Mouse (Mus musculus): ENCODE results near the gene Sel1l3. TPM values are rescaled to one million over a fixed set of nuclear protein-coding genes. Genes with fewer than 3 reads are reported as not detected.
A peak's percentile ranks its signal among the peaks of the same experiment; 100 is the strongest.

Sel1l3 gene
- polyA plus RNA-seq, 1 experiment from 2014 or later = 7.3 TPM

- ATAC-seq (ENCODE audit: insufficient number of reproducible peaks, insufficient read depth, low FRiP score, low read depth) = no peak
- WGBS = 38% methylated on average over 4 of the region's 4 CpGs
Measured at GRCm38 (mm10) chr5:53139140-53139539, 74.6 kb downstream of the Sel1l3 start.

GRCm38 (mm10) chr5:53138025-53138424 is 75.7 kb downstream of the Sel1l3 start:
- Histone ChIP-seq H3K4me1 (ENCODE audit: control insufficient read depth, insufficient read depth, low read length) (0 out of 2 replicates have a peak, but pooled peaks cover 7% of the 10 kb centered on the region), H3K9me3 (ENCODE audit: control insufficient read depth, low read depth, low read length) (no peaks in the 10 kb centered on the region), H3K27ac (ENCODE audit: low read length) (no peak overlapping the region), H3K4me3 (ENCODE audit: low read depth, low read length) (no peak overlapping the region), H3K36me3 (ENCODE audit: control insufficient read depth, insufficient read depth, low read length) (no peaks in the 10 kb centered on the region), H3K4me2 (replicated peaks; ENCODE audit: low read depth, low read length) (no peak overlapping the region), H3K9ac (replicated peaks; ENCODE audit: low read depth, low read length) (no peak overlapping the region), H3K27me3 (ENCODE audit: control insufficient read depth, insufficient read depth, low read length) (no peaks in the 10 kb centered on the region)
- WGBS = 77% methylated on average over 8 of the region's 8 CpGs
- ATAC-seq (ENCODE audit: insufficient number of reproducible peaks, insufficient read depth, low FRiP score, low read depth) = no peak

More at GRCm38 (mm10) chr5:53139140-53139539, 74.6 kb downstream of the Sel1l3 start:
- H3K4me3 ChIP-seq (ENCODE audit: low read depth, low read length) = no peak overlapping the region
- no peaks in the 10 kb centered on the region for H3K9me3 ChIP-seq (ENCODE audit: control insufficient read depth, low read depth, low read length)
- no peak overlapping the region for H3K27ac ChIP-seq (ENCODE audit: low read length)
- no peaks in the 10 kb centered on the region for H3K36me3 ChIP-seq (ENCODE audit: control insufficient read depth, insufficient read depth, low read length)
- H3K4me2 ChIP-seq (replicated peaks; ENCODE audit: low read depth, low read length) = no peak overlapping the region
- H3K27me3 ChIP-seq (ENCODE audit: control insufficient read depth, insufficient read depth, low read length) = no peaks in the 10 kb centered on the region
- 0 out of 2 replicates have a peak, but pooled peaks cover 7% of the 10 kb centered on the region for H3K4me1 ChIP-seq (ENCODE audit: control insufficient read depth, insufficient read depth, low read length)
- H3K9ac ChIP-seq (replicated peaks; ENCODE audit: low read depth, low read length) = no peak overlapping the region

DNA sequence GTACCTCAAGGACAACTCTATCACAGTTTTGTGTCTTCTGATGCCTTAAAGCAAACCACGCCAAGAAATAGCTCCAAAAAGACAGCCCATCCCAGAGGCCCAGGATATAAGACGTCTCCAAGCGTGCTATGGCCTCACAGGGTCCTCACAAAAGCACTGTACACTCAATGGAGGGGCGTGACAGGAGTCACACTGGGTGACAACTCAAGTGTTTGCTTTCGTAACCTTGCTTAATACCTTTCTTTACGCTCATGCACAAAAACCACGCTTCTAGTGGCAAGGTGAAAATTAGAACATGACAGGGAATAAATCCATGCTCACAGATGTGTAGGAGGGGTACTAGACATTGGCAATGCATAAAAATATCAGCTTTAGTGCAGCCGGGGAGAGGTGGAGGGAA is 77.7 kb downstream of the Sel1l3 start:
- H3K36me3 ChIP-seq (ENCODE audit: control insufficient read depth, insufficient read depth, low read length) = no peaks in the 10 kb centered on the region
- H3K4me3 ChIP-seq (ENCODE audit: low read depth, low read length) = no peak overlapping the region
- H3K9ac ChIP-seq (replicated peaks; ENCODE audit: low read depth, low read length) = no peak overlapping the region
- no peak overlapping the region for H3K27ac ChIP-seq (ENCODE audit: low read length)
- no peaks in the 10 kb centered on the region for H3K9me3 ChIP-seq (ENCODE audit: control insufficient read depth, low read depth, low read length)
- H3K4me1 ChIP-seq (ENCODE audit: control insufficient read depth, insufficient read depth, low read length) = 0 out of 2 replicates have a peak, but pooled peaks cover 4% of the 10 kb centered on the region
- WGBS = 72% methylated on average over 8 of the region's 8 CpGs
- H3K4me2 ChIP-seq (replicated peaks; ENCODE audit: low read depth, low read length) = no peak overlapping the region
- no peak for ATAC-seq (ENCODE audit: insufficient number of reproducible peaks, insufficient read depth, low FRiP score, low read depth)
- H3K27me3 ChIP-seq (ENCODE audit: control insufficient read depth, insufficient read depth, low read length) = no peaks in the 10 kb centered on the region

GRCm38 (mm10) chr5:53134003-53134402 is 79.7 kb downstream of the Sel1l3 start:
- H3K9ac ChIP-seq (replicated peaks; ENCODE audit: low read depth, low read length) = no peak overlapping the region
- H3K4me2 ChIP-seq (replicated peaks; ENCODE audit: low read depth, low read length) = no peak overlapping the region
- no peaks in the 10 kb centered on the region for H3K27me3 ChIP-seq (ENCODE audit: control insufficient read depth, insufficient read depth, low read length)
- no peaks in the 10 kb centered on the region for H3K4me1 ChIP-seq (ENCODE audit: control insufficient read depth, insufficient read depth, low read length)
- H3K9me3 ChIP-seq (ENCODE audit: control insufficient read depth, low read depth, low read length) = no peaks in the 10 kb centered on the region
- WGBS = 84% methylated on average over 2 of the region's 2 CpGs
- H3K36me3 ChIP-seq (ENCODE audit: control insufficient read depth, insufficient read depth, low read length) = no peaks in the 10 kb centered on the region
- ATAC-seq (ENCODE audit: insufficient number of reproducible peaks, insufficient read depth, low FRiP score, low read depth) = no peak
- H3K27ac ChIP-seq (ENCODE audit: low read length) = no peak overlapping the region
- H3K4me3 ChIP-seq (ENCODE audit: low read depth, low read length) = no peak overlapping the region

DNA sequence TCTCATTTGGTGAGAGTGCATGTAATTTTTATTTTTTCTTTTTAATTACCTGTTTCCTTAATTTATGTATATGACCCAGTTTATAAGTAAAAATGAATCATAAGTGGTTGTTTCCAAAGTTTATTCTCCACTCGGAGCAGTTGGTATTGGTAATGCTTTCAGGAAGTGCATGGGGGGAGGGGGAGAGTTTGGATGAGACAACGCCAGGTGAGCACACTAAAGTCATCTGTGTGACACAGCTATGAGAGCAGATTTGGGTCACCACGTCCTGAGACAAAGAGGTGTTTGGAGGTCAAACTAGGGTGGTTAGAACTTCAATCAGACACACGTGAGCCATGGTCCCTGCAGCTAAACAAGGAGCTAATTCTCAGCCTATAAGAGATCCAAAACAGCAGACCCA is 89.0 kb downstream of the Sel1l3 start:
- Histone ChIP-seq H3K27ac (ENCODE audit: low read length) (no peak overlapping the region), H3K4me2 (replicated peaks; ENCODE audit: low read depth, low read length) (no peak overlapping the region), H3K27me3 (ENCODE audit: control insufficient read depth, insufficient read depth, low read length) (no peaks in the 10 kb centered on the region), H3K9ac (replicated peaks; ENCODE audit: low read depth, low read length) (no peak overlapping the region), H3K9me3 (ENCODE audit: control insufficient read depth, low read depth, low read length) (no peaks in the 10 kb centered on the region), H3K4me3 (ENCODE audit: low read depth, low read length) (no peak overlapping the region), H3K4me1 (ENCODE audit: control insufficient read depth, insufficient read depth, low read length) (no peaks in the 10 kb centered on the region), H3K36me3 (ENCODE audit: control insufficient read depth, insufficient read depth, low read length) (no peaks in the 10 kb centered on the region)
- no peak for ATAC-seq (ENCODE audit: insufficient number of reproducible peaks, insufficient read depth, low FRiP score, low read depth)
- WGBS = 45% methylated on average over 4 of the region's 4 CpGs

DNA sequence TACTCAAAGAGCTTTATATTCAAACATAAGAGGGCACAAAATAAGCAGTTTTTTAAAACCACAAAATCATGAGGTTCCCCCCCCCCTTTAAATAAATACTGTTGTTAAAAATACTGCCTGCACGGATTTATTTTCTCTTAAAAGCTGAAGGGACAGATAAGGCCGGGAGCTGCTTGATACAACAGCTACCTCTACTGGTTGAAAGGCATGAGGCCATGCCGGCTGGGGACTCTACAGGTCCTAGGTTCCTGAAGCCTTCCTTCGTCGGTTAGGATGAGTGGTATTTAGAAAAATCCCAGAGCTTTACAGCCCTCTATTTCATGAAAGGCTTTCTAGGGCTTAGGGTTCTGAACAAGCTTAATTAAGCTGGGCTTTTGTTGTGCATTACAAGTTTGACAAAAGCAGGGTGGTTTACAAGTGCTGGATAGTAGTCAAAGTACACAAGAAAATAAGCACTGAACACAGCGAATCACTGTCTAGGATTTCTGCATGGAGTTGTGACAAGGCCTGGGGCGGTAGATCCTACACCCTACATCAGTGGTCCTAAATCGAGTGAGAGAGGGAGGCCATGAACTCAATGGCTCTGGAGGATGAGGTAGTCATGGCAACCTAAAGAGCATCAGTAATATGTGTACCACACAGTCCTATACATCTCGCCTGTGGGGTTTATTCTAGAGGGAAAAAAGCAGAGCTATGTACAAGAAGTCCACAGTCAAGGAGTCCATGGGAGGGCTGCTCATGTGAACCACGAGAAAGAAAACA is 90.0 kb downstream of the Sel1l3 start:
- Histone ChIP-seq H3K4me2 (replicated peaks; ENCODE audit: low read depth, low read length) (no peak overlapping the region), H3K9ac (replicated peaks; ENCODE audit: low read depth, low read length) (no peak overlapping the region), H3K4me1 (ENCODE audit: control insufficient read depth, insufficient read depth, low read length) (no peaks in the 10 kb centered on the region), H3K4me3 (ENCODE audit: low read depth, low read length) (no peak overlapping the region), H3K27me3 (ENCODE audit: control insufficient read depth, insufficient read depth, low read length) (no peaks in the 10 kb centered on the region), H3K36me3 (ENCODE audit: control insufficient read depth, insufficient read depth, low read length) (no peaks in the 10 kb centered on the region), H3K27ac (ENCODE audit: low read length) (no peak overlapping the region), H3K9me3 (ENCODE audit: control insufficient read depth, low read depth, low read length) (no peaks in the 10 kb centered on the region)
- ATAC-seq (ENCODE audit: insufficient number of reproducible peaks, insufficient read depth, low FRiP score, low read depth) = peak; percentile 74; the same call in 1 of the 2 replicates
- WGBS = 46% methylated on average over 10 of the region's 10 CpGs

DNA sequence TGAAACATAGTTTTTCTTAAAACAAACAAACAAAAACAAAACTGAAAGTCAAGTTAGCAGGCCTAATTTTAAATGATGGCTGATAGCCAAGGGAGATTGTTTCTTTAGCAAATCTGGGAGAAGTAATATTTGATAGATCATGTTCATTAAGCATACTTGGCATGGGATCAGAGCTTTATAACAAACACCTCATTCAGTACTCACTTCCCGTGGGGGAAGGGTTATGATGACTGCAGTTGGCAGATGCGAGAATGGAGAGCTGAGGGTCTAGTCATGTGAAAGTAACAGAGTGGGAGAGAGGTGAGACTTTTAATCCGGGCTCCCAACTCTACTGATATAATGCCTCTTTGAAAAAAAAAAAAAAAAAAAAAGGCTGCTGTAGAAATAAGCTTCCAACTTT is 94.0 kb downstream of the Sel1l3 start:
- Histone ChIP-seq H3K4me3 (ENCODE audit: low read depth, low read length) (no peak overlapping the region), H3K27me3 (ENCODE audit: control insufficient read depth, insufficient read depth, low read length) (no peaks in the 10 kb centered on the region), H3K36me3 (ENCODE audit: control insufficient read depth, insufficient read depth, low read length) (no peaks in the 10 kb centered on the region), H3K9ac (replicated peaks; ENCODE audit: low read depth, low read length) (no peak overlapping the region), H3K4me2 (replicated peaks; ENCODE audit: low read depth, low read length) (no peak overlapping the region), H3K27ac (ENCODE audit: low read length) (no peak overlapping the region), H3K9me3 (ENCODE audit: control insufficient read depth, low read depth, low read length) (no peaks in the 10 kb centered on the region), H3K4me1 (ENCODE audit: control insufficient read depth, insufficient read depth, low read length) (no peaks in the 10 kb centered on the region)
- 56% methylated on average over 3 of the region's 3 CpGs for WGBS
- no peak for ATAC-seq (ENCODE audit: insufficient number of reproducible peaks, insufficient read depth, low FRiP score, low read depth)

DNA sequence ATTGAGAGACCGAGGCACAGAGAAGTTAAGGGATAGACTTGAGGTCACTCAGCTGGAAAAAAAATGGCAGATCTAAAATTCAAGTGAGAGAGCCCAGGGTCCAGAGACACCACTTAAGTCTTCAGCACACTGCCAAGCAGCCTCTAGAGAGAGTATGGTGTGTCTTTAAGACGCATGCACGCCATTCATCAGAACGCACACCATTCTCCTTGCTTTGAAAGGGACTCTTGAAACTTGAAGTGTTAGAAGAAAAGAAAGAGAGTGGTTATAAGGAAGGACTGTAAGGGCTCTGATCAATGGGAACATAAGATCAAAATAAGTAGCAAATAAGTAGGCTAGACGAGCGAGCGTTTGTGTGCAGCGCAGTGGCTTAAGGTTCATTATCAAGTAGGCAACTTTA is 95.5 kb downstream of the Sel1l3 start:
- no peak overlapping the region for H3K9ac ChIP-seq (replicated peaks; ENCODE audit: low read depth, low read length)
- H3K4me2 ChIP-seq (replicated peaks; ENCODE audit: low read depth, low read length) = no peak overlapping the region
- no peak for ATAC-seq (ENCODE audit: insufficient number of reproducible peaks, insufficient read depth, low FRiP score, low read depth)
- 95% methylated on average over 8 of the region's 8 CpGs for WGBS
- H3K36me3 ChIP-seq (ENCODE audit: control insufficient read depth, insufficient read depth, low read length) = no peaks in the 10 kb centered on the region
- H3K4me3 ChIP-seq (ENCODE audit: low read depth, low read length) = no peak overlapping the region
- no peaks in the 10 kb centered on the region for H3K9me3 ChIP-seq (ENCODE audit: control insufficient read depth, low read depth, low read length)
- no peaks in the 10 kb centered on the region for H3K4me1 ChIP-seq (ENCODE audit: control insufficient read depth, insufficient read depth, low read length)
- no peaks in the 10 kb centered on the region for H3K27me3 ChIP-seq (ENCODE audit: control insufficient read depth, insufficient read depth, low read length)
- no peak overlapping the region for H3K27ac ChIP-seq (ENCODE audit: low read length)
